Mouse (Mus musculus) forebrain, embryonic 11.5 days (tissue): ENCODE results near the gene Tnfrsf4. TPM values are rescaled to one million over a fixed set of nuclear protein-coding genes. Genes with fewer than 3 reads are reported as not detected.
A peak's percentile ranks its signal among the peaks of the same experiment; 100 is the strongest.

ENCODE experiments used
- ATAC-seq: fragments of 200-750 bp; cut with Nextera tagmentation; replicated peaks from 2 replicates; pipeline ENCODE4 v1.8.0; 2017; ENCODE audit warnings: moderate TSS enrichment; ENCODE audit not compliant: low FRiP score
- DNase-seq: peaks from one replicate; pipeline ENCODE4 v3.0.0-alpha.2; 2017; ENCODE audit warnings: low spot score
- H3K27ac ChIP-seq: fragments of 300-500 bp; sonication (generic); 2 replicates; pipeline ENCODE4 v1.5.1; 2014; ENCODE audit warnings: low read depth, low read length
- H3K27me3 ChIP-seq: fragments of 300-500 bp; sonication (generic); 2 replicates; pipeline ENCODE4 v1.6.1; 2014; ENCODE audit warnings: mild to moderate bottlenecking, low read length, mixed read lengths; ENCODE audit not compliant: control insufficient read depth, insufficient read depth
- H3K36me3 ChIP-seq: fragments of 300-500 bp; sonication (generic); 2 replicates; pipeline ENCODE4 v1.6.1; 2014; ENCODE audit warnings: mild to moderate bottlenecking, low read length, moderate library complexity, mixed read lengths; ENCODE audit not compliant: control insufficient read depth, insufficient read depth
- H3K4me1 ChIP-seq: fragments of 300-500 bp; sonication (generic); replicated peaks from 2 replicates; pipeline ENCODE4 v1.6.1; 2014; ENCODE audit warnings: low read length, mixed read lengths; ENCODE audit not compliant: control insufficient read depth, insufficient read depth
- H3K4me2 ChIP-seq: fragments of 300-500 bp; sonication (generic); 2 replicates; pipeline ENCODE4 v1.6.1; 2014; ENCODE audit warnings: low read depth, mild to moderate bottlenecking, low read length, moderate library complexity, mixed read lengths; ENCODE audit not compliant: severe bottlenecking
- H3K4me3 ChIP-seq: fragments of 300-500 bp; sonication (generic); 2 replicates; pipeline ENCODE4 v1.5.1; 2014; ENCODE audit warnings: low read depth, low read length
- H3K9ac ChIP-seq: fragments of 300-500 bp; sonication (generic); 2 replicates; pipeline ENCODE4 v1.6.1; 2014; ENCODE audit warnings: low read length
- H3K9me3 ChIP-seq: fragments of 300-500 bp; sonication (generic); 2 replicates; pipeline ENCODE4 v1.6.1; 2016; ENCODE audit warnings: low read length, mixed read lengths; ENCODE audit not compliant: control insufficient read depth
- WGBS: fragments of 180-500 bp; shearing (Covaris S2); extraction: QIAGEN DNeasy Blood & Tissue Kit; methylation state at CpG from one replicate; pipeline ENCODE4 v1.1.7; 2014; 5-methylcytosine and 5-hydroxymethylcytosine counted together
- polyA plus RNA-seq: library from polyadenylated mRNA; unstranded; fragments of >200 nt; fragmentation: Nextera tagmentation; extraction: Ambion mirVana; gene quantifications from 2 replicates; pipeline ENCODE4 v1.2.1, GENCODE M21; 2014

Gene Tnfrsf4
- polyA plus RNA-seq, 1 experiment from 2014 or later: 0.53 TPM

DNA sequence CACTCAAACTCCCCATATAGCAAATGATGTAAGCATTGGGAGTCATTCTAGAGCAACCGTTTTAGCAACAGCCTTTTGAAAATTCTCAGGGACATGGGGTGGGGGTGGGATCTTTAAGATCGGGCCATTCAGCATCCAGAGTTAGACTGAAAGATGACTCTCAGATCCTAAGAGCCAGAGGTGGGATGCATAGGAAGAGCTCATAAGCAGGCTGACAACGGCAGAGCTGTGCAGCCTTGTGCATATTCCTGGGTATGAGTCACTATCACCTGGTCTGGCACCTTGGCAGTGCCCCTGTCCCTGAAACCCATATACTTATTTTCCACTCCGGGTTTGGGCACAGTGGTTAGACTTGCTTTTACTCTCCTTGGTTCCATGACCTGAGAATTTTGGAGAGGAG lies 39.5 kb downstream of the Tnfrsf4 start:
- ATAC-seq: no peak
- no peaks in the 10 kb centered on the region for H3K4me1 ChIP-seq
- 90% methylated on average over 4 of the region's 4 CpGs for WGBS

DNA sequence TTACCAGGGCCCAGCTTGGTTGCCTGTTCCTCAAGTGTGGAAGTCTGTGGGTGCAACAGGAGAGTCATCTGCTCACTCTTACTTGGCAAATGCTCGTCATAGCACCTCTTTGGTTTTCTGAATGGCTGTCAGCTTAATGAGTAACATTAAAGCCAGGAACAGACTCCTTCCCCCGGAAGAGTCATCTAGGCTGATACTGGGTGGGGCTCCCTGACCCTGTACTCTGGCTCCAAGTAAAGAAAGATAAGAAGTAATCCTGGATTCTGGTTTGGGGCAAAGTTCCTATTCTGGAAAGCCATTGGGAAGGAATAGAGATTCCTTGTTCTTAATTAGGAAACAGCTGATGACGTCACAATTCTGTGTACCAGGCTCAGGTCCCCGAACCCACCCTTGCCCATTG lies 40.5 kb downstream of the Tnfrsf4 start:
- no peak for DNase-seq
- no peak overlapping the region for H3K4me3 ChIP-seq

More for the DNA sequence above, 39.5 kb downstream of the Tnfrsf4 start:
- Histone ChIP-seq H3K4me2 (no peak overlapping the region), H3K27ac (no peak overlapping the region), H3K9me3 (no peaks in the 10 kb centered on the region), H3K27me3 (no peaks in the 10 kb centered on the region), H3K9ac (no peak overlapping the region), H3K36me3 (no peaks in the 10 kb centered on the region), H3K4me3 (no peak overlapping the region)
- DNase-seq: no peak

DNA sequence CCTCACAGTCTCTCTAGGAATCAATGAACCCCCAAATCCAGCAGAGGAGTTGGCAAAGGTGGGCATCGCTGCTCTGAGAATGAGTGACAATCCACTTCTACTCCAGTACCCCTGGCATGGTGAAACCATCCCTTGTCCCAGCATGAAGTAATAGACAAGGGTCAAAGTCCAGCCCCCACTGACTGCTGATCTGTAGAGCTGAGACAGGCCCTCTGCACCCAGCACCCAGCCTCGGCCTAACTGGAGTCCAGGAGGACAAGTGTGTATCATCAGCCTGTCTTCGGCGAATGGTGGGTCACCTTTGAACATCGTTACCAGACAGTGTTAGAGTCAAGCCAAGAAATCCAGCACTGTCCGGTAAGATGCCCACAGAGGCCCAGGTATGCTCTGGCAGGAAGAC lies 41.0 kb downstream of the Tnfrsf4 start:
- Histone ChIP-seq H3K36me3 (no peaks in the 10 kb centered on the region), H3K27ac (no peak overlapping the region), H3K4me2 (no peak overlapping the region), H3K9ac (no peak overlapping the region), H3K4me3 (no peak overlapping the region), H3K27me3 (no peaks in the 10 kb centered on the region), H3K4me1 (no peaks in the 10 kb centered on the region), H3K9me3 (no peaks in the 10 kb centered on the region)
- ATAC-seq (no peak), DNase-seq (no peak)
- WGBS: 95% methylated on average over 6 of the region's 6 CpGs

More for the DNA sequence above, 40.5 kb downstream of the Tnfrsf4 start:
- WGBS: 87% methylated on average over 4 of the region's 4 CpGs
- no peak for ATAC-seq
- Histone ChIP-seq H3K9me3 (no peaks in the 10 kb centered on the region), H3K27me3 (no peaks in the 10 kb centered on the region), H3K9ac (no peak overlapping the region; the same call in 1 of the 2 replicates), H3K36me3 (no peaks in the 10 kb centered on the region), H3K4me2 (no peak overlapping the region), H3K4me1 (no peaks in the 10 kb centered on the region), H3K27ac (no peak overlapping the region)

DNA sequence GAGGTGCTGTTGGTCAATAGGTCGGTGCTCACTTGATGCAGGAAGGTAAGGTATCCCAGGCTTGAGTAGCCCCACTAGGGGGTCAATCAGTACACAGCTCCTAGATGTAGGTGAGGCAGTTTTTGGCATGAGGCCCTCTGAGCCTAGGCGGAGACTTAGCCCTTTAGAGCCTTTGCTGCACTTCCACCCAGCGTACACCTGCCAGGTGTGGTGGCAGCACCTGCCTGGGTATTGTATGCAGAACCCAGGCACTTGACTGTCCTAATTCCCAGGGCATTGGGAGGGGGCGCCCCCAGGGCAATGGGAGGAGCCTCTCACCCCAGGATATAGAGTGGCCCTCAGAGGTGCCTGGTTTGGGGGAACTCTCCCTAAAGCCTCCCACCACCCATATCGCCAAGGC lies 41.5 kb downstream of the Tnfrsf4 start:
- H3K4me2 ChIP-seq: no peak overlapping the region
- no peaks in the 10 kb centered on the region for H3K36me3 ChIP-seq
- no peaks in the 10 kb centered on the region for H3K9me3 ChIP-seq
- 90% methylated on average over 5 of the region's 5 CpGs for WGBS
- H3K9ac ChIP-seq: no peak overlapping the region
- ATAC-seq (no peak), DNase-seq (no peak)
- no peaks in the 10 kb centered on the region for H3K4me1 ChIP-seq
- H3K27me3 ChIP-seq: no peaks in the 10 kb centered on the region
- no peak overlapping the region for H3K27ac ChIP-seq
- no peak overlapping the region for H3K4me3 ChIP-seq

DNA sequence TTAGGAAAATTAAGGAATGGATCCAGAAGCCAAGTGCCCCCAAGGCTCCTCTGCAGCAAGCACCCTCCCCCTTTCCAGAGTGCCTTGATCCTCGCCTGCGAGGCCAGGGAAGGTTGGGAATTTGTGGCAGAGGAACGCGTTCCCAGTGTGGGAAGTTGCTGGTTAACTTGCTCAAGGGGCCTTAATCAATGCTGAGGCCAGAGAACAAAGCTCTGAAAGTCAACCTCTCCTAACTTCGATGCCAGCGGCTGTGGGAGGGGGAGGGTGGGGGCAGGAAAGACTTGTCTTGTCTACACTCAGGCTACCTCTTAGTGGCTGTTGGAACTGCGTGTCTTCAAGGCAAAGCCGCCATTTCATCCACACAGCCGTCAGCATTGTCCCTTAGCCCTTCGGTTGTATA lies 44.1 kb downstream of the Tnfrsf4 start:
- Histone ChIP-seq H3K4me3 (no peak overlapping the region), H3K9me3 (no peaks in the 10 kb centered on the region), H3K4me1 (no peaks in the 10 kb centered on the region), H3K4me2 (no peak overlapping the region), H3K27me3 (no peaks in the 10 kb centered on the region), H3K27ac (no peak overlapping the region), H3K9ac (no peak overlapping the region), H3K36me3 (no peaks in the 10 kb centered on the region)
- WGBS: 67% methylated on average over 10 of the region's 10 CpGs
- ATAC-seq (no peak), DNase-seq (no peak)

DNA sequence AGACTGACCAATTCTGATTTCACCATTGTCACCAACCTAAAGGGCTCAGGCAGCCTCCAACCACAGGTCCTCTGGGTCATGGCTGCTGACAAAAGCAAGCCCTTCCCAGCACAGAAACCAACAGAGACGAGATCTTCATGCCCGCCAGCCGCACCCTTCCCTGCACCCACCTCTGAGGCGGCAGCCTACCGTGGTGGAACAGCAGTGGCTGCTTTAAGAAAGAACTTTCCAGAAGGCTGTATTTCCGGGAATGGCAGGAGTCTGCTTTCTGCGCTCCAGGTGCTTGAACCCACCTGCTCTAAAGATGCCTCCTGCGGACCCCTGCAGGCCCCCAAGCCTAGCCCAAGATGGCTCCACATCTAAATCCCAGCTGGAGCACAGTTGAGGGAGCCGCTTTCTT lies 45.2 kb downstream of the Tnfrsf4 start:
- H3K9me3 ChIP-seq: no peaks in the 10 kb centered on the region
- no peak overlapping the region for H3K27ac ChIP-seq
- H3K4me3 ChIP-seq: no peak overlapping the region
- H3K27me3 ChIP-seq: no peaks in the 10 kb centered on the region
- 75% methylated on average over 9 of the region's 9 CpGs for WGBS
- ATAC-seq (no peak), DNase-seq (no peak)
- no peaks in the 10 kb centered on the region; the same call in 1 of the 2 replicates for H3K4me1 ChIP-seq
- H3K36me3 ChIP-seq: no peaks in the 10 kb centered on the region
- no peak overlapping the region for H3K9ac ChIP-seq
- no peak overlapping the region for H3K4me2 ChIP-seq

DNA sequence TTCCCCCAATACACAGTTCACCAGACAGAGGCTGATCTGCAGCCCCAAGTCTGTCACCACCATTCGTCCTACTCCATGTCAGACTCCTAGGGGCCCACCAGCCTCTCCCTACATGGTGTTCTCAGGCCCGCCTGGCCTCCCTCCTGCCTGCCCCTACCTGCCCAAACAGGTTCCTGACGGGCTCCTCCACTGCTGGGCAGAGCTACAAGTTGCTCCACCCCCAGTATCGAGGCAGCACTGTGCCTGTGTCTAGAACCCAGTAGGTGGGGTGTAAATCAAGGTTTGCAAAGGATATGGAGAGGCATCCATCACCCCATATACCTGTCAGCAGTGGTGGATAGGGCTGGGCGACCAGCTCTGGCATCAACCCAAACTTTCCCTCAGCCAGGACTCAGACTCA lies 45.6 kb downstream of the Tnfrsf4 start, which contains the start of gene Ttll10:
Gene Ttll10, minus strand, starts transcription at position 154 of the 400 bp plus-strand sequence.
- WGBS: 48% methylated on average over 5 of the region's 5 CpGs
- Histone ChIP-seq H3K27ac (no peak within 1 kb of the TSS), H3K27me3 (no peaks in the 10 kb centered on the region), H3K4me3 (no peak within 1 kb of the TSS), H3K4me1 (peaks cover 3% of the 10 kb centered on the region), H3K9ac (no peak within 1 kb of the TSS), H3K36me3 (no peaks in the 10 kb centered on the region), H3K9me3 (no peaks in the 10 kb centered on the region), H3K4me2 (no peak within 1 kb of the TSS)
- ATAC-seq: no peak
- DNase-seq: no peak

DNA sequence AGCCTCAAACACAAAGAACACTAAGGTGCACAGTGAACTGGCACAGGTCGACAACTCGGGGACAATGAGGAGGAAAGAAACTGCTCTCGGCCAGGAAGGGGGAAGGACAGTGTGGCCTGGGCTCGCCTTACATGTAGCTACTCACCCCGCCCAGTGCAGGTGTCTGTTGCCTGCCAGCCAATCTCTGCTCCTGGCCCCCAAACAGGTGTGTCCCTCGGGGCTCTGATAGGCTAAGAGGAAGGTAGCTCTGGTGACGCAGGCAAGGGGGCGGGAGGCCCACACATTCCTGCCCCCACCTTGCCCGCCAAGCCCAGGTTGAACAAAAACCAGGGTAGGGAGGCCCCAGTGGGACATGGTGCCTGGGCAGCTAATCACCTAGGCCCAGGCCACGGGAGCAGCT lies 46.1 kb downstream of the Tnfrsf4 start:
- Histone ChIP-seq H3K4me3 (no peak overlapping the region), H3K27ac (no peak overlapping the region)
- WGBS: 32% methylated on average over 10 of the region's 10 CpGs

DNA sequence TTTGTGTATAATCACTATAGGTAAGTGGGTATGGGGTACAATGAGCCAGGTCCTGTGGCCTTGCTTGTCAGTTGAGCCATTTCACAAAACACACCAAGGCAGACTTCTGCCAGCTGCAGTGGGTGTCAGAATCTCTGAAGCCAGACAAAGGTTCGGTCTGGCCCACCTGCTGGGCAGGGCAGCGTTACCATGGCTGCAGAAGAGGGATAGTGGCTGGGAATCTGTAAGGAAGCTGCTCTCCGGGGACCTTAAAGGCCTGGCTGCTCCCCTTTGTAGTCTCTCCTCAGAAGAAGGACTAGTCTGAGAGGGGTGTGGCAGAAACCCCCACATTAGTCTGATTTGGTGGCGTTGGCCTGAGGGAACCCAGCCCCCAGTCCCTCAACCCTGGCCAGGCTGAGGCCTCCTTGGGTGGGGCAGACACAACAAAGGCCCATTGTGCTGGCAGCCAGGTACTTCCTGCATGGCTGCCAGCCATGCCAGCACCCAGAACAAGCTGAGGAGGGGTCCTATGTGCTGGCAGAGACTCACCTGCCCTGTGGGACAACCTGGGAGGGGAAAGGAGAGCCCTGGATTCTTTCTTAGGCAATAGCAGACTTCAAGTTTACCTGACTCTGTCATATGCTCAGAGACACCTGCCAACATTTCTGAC lies 50.3 kb downstream of the Tnfrsf4 start:
- Histone ChIP-seq H3K9me3 (no peaks in the 10 kb centered on the region), H3K9ac (0 out of 2 replicates have a peak overlapping the region, but pooled peaks have one; percentile 12), H3K4me3 (no peak overlapping the region), H3K27ac (no peak overlapping the region), H3K36me3 (no peaks in the 10 kb centered on the region), H3K4me2 (no peak overlapping the region), H3K4me1 (peaks cover 4% of the 10 kb centered on the region), H3K27me3 (no peaks in the 10 kb centered on the region)
- WGBS: 0% methylated on average over 4 of the region's 4 CpGs
- no peak for DNase-seq
- no peak for ATAC-seq

More for the DNA sequence above, 46.1 kb downstream of the Tnfrsf4 start:
- H3K9me3 ChIP-seq: no peaks in the 10 kb centered on the region
- DNase-seq: no peak
- H3K27me3 ChIP-seq: no peaks in the 10 kb centered on the region
- H3K4me1 ChIP-seq: peaks cover 4% of the 10 kb centered on the region
- no peak for ATAC-seq
- no peak overlapping the region for H3K9ac ChIP-seq
- no peaks in the 10 kb centered on the region for H3K36me3 ChIP-seq
- no peak overlapping the region for H3K4me2 ChIP-seq
